In genomic region chr4:141146491-141147033, GRCm38 (mm10) we compare ENCODE assay signal across 10 mouse cellular contexts. TPM values are rescaled to one million over a fixed set of nuclear protein-coding genes. Genes with fewer than 3 reads are reported as not detected.
DNase-seq lines count a peak whose midpoint lies in the region; ATAC-seq and TF ChIP-seq lines count a peak whose summit lies in the region.
"Had no signal": no experiment of that assay in that cellular context is flagged by ENCODE, and none has a peak within 500 bp of the region (broad histone marks: within the 10 kb centered on the region; RNA-seq: fewer than 3 reads in every experiment).

No protein-coding gene starts in this region.

- 94% methylated on average over 6 of the region's 6 CpGs for WGBS in forebrain, embryonic 10.5 days
- WGBS in forebrain, embryonic 14.5 days: 92% methylated on average over 6 of the region's 6 CpGs
- WGBS in kidney, embryonic 16.5 days: 97% methylated on average over 6 of the region's 6 CpGs
- 93% methylated on average over 6 of the region's 6 CpGs for WGBS in limb, embryonic 15.5 days

- DNase-seq in forebrain, embryonic 10.5 days (ENCODE audit: extremely low spot score, low spot score): no peak
- no peak for DNase-seq in forebrain, embryonic 14.5 days (ENCODE audit: low spot score)
- no peak for DNase-seq in kidney, postnatal 4 days
- no peak for DNase-seq in G1E (ENCODE audit: low spot score)
- no peak for DNase-seq in adrenal gland, adult (ENCODE audit: inconsistent age in 2 of 2, low spot score in 1 of 2)
- DNase-seq in adrenal gland, postnatal 25 days: no peak
- DNase-seq: thymus, adult 18-20 months had no signal

- peaks cover 31% of the 10 kb centered on the region for H3K4me1 ChIP-seq in forebrain, embryonic 10.5 days
- peaks cover 15% of the 10 kb centered on the region for H3K4me1 ChIP-seq in forebrain, embryonic 14.5 days (ENCODE audit: control insufficient read depth, insufficient read depth, low read length)
- peaks cover 23% of the 10 kb centered on the region for H3K4me1 ChIP-seq in kidney, embryonic 16.5 days (ENCODE audit: insufficient read depth, low read length)
- H3K4me1 ChIP-seq in G1E (ENCODE audit: insufficient read depth, low read depth, low read length): peaks cover 42% of the 10 kb centered on the region
- H3K4me1 ChIP-seq in limb, embryonic 15.5 days: peaks cover 30% of the 10 kb centered on the region

- 0 out of 2 replicates have a peak, but pooled peaks cover 4% of the 10 kb centered on the region for H3K36me3 ChIP-seq in forebrain, embryonic 10.5 days (replicated peaks)
- no peaks in the 10 kb centered on the region for H3K36me3 ChIP-seq in forebrain, embryonic 14.5 days (ENCODE audit: control insufficient read depth, insufficient read depth, low read length)
- no peaks in the 10 kb centered on the region for H3K36me3 ChIP-seq in kidney, embryonic 16.5 days (ENCODE audit: insufficient read depth, low read length)
- peaks cover 12% of the 10 kb centered on the region for H3K36me3 ChIP-seq in G1E (replicated peaks)
- H3K36me3 ChIP-seq in limb, embryonic 15.5 days: no peaks in the 10 kb centered on the region
- H3K36me3 ChIP-seq: hindbrain, embryonic 15.5 days had no signal

- no peak overlapping the region for H3K4me2 ChIP-seq in forebrain, embryonic 14.5 days (ENCODE audit: low read length)
- peak overlapping the region; percentile 80 for H3K4me2 ChIP-seq in kidney, embryonic 16.5 days (replicated peaks; ENCODE audit: low read depth, low read length)
- H3K4me2 ChIP-seq in limb, embryonic 15.5 days: peak overlapping the region; percentile 80; the same call in 1 of the 2 replicates

- peaks cover 7% of the 10 kb centered on the region; the same call in 1 of the 2 replicates for H3K27me3 ChIP-seq in forebrain, embryonic 10.5 days (ENCODE audit: poor library complexity, severe bottlenecking)
- H3K27me3 ChIP-seq in forebrain, embryonic 14.5 days (replicated peaks; ENCODE audit: control insufficient read depth, insufficient read depth, low read length): no peaks in the 10 kb centered on the region
- no peaks in the 10 kb centered on the region for H3K27me3 ChIP-seq in kidney, embryonic 16.5 days (ENCODE audit: insufficient read depth, low read length)
- H3K27me3 ChIP-seq in G1E (ENCODE audit: insufficient read depth, low read length): no peaks in the 10 kb centered on the region
- no peaks in the 10 kb centered on the region for H3K27me3 ChIP-seq in limb, embryonic 15.5 days
- H3K27me3 ChIP-seq: hindbrain, embryonic 15.5 days had no signal

- H3K9ac ChIP-seq in forebrain, embryonic 14.5 days (ENCODE audit: low read length): no peak overlapping the region
- H3K9ac ChIP-seq in kidney, embryonic 16.5 days (replicated peaks; ENCODE audit: low read length): peak overlapping the region; percentile 96; the same call in 1 of the 2 replicates
- no peak overlapping the region for H3K9ac ChIP-seq in limb, embryonic 15.5 days

- H3K9me3 ChIP-seq in forebrain, embryonic 10.5 days: no peaks in the 10 kb centered on the region
- no peaks in the 10 kb centered on the region for H3K9me3 ChIP-seq in forebrain, embryonic 14.5 days (replicated peaks; ENCODE audit: control insufficient read depth, low read length)
- no peaks in the 10 kb centered on the region for H3K9me3 ChIP-seq in kidney, embryonic 16.5 days (ENCODE audit: low read length)
- no peaks in the 10 kb centered on the region for H3K9me3 ChIP-seq in G1E (replicated peaks)
- H3K9me3 ChIP-seq in limb, embryonic 15.5 days: no peaks in the 10 kb centered on the region
- H3K9me3 ChIP-seq: hindbrain, embryonic 15.5 days had no signal

- no peak for ATAC-seq in forebrain, embryonic 14.5 days
- ATAC-seq in kidney, embryonic 16.5 days (ENCODE audit: low FRiP score, low TSS enrichment): no peak
- no peak for ATAC-seq in G1E (ENCODE audit: extremely low read depth, insufficient number of reproducible peaks, low FRiP score, poor library complexity, severe bottlenecking)
- no peak for ATAC-seq in limb, embryonic 15.5 days (ENCODE audit: insufficient number of reproducible peaks, low FRiP score, low TSS enrichment, low read depth)

- peak; percentile 33; the same call in 1 of the 2 replicates for TF ChIP-seq CTCF in G1E (IDR thresholded peaks at IDR 0.05; ENCODE audit: low read depth, low read length)

- no peak overlapping the region for H3K4me3 ChIP-seq in forebrain, embryonic 10.5 days
- H3K4me3 ChIP-seq in forebrain, embryonic 14.5 days (ENCODE audit: low read depth, low read length): no peak overlapping the region
- no peak overlapping the region; the same call in 1 of the 2 replicates for H3K4me3 ChIP-seq in kidney, embryonic 16.5 days (ENCODE audit: low read length)
- H3K4me3 ChIP-seq in G1E (ENCODE audit: low read depth, low read length): peak overlapping the region; percentile 97; the same call in 1 of the 2 replicates
- peak overlapping the region; percentile 99; the same call in 1 of the 2 replicates for H3K4me3 ChIP-seq in limb, embryonic 15.5 days

- 0 out of 2 replicates have a peak overlapping the region, but pooled peaks have one; percentile 94 for H3K27ac ChIP-seq in forebrain, embryonic 10.5 days
- no peak overlapping the region for H3K27ac ChIP-seq in forebrain, embryonic 14.5 days (ENCODE audit: low read depth, low read length)
- H3K27ac ChIP-seq in kidney, embryonic 16.5 days (ENCODE audit: low read length): no peak overlapping the region; the same call in 1 of the 2 replicates
- H3K27ac ChIP-seq in limb, embryonic 15.5 days: peak overlapping the region; percentile 97; the same call in 1 of the 2 replicates

RNA-seq across cellular contexts. Expression of gene Fbxo42, which starts 1.2 kb away (rescaled TPM):
- polyA plus RNA-seq in forebrain, embryonic 10.5 days (2016; fragmentation: Nextera tagmentation; extraction: Ambion mirVana): 27.0 and 29.6 TPM in 2 replicates
- polyA plus RNA-seq in forebrain, embryonic 14.5 days (2014; fragmentation: Nextera tagmentation; extraction: Ambion mirVana): 22.3 and 29.5 TPM in 2 replicates
- 21.1 and 21.9 TPM in 2 replicates for polyA plus RNA-seq in kidney, embryonic 16.5 days (2015; fragmentation: Nextera tagmentation; extraction: Ambion mirVana)
- total RNA-seq in G1E (2014; fragmentation: Nextera tagmentation) (30.3 and 36.7 TPM in 2 replicates), G1E (2017) (7.6 and 8.3 TPM in 2 replicates)
- polyA plus RNA-seq in G1E (2012): 14.3 and 15.5 TPM in 2 replicates
- 22.5 and 25.4 TPM in 2 replicates for polyA plus RNA-seq in limb, embryonic 15.5 days (2015; fragmentation: Nextera tagmentation; extraction: Ambion mirVana)
- total RNA-seq in adrenal gland, postnatal 25 days (2021): 19.7 and 24.8 TPM in 2 replicates

RNA-seq across cellular contexts. Expression of gene Szrd1, which starts 7.0 kb away (rescaled TPM):
- polyA plus RNA-seq in forebrain, embryonic 10.5 days (2016; fragmentation: Nextera tagmentation; extraction: Ambion mirVana): 38.2 and 45.2 TPM in 2 replicates
- 37.0 and 38.9 TPM in 2 replicates for polyA plus RNA-seq in forebrain, embryonic 14.5 days (2014; fragmentation: Nextera tagmentation; extraction: Ambion mirVana)
- 50.8 and 51.3 TPM in 2 replicates for polyA plus RNA-seq in kidney, embryonic 16.5 days (2015; fragmentation: Nextera tagmentation; extraction: Ambion mirVana)
- total RNA-seq in G1E (2014; fragmentation: Nextera tagmentation) (54.3 and 64.5 TPM in 2 replicates), G1E (2017) (36.7 and 37.2 TPM in 2 replicates)
- polyA plus RNA-seq in G1E (2012): 150 and 161 TPM in 2 replicates
- 46.9 and 51.9 TPM in 2 replicates for polyA plus RNA-seq in limb, embryonic 15.5 days (2015; fragmentation: Nextera tagmentation; extraction: Ambion mirVana)
- total RNA-seq in adrenal gland, postnatal 25 days (2021): 95.3 and 115 TPM in 2 replicates

RNA-seq across cellular contexts. Expression of gene Spata21, which starts 58.4 kb away (rescaled TPM):
- 0.15 and 0.17 TPM in 2 replicates for polyA plus RNA-seq in forebrain, embryonic 10.5 days (2016; fragmentation: Nextera tagmentation; extraction: Ambion mirVana)
- polyA plus RNA-seq in forebrain, embryonic 14.5 days (2014; fragmentation: Nextera tagmentation; extraction: Ambion mirVana): 0.19 TPM in 1 of 2 replicates, not detected in the other
- 0.51 and 0.59 TPM in 2 replicates for polyA plus RNA-seq in kidney, embryonic 16.5 days (2015; fragmentation: Nextera tagmentation; extraction: Ambion mirVana)
- not detected in 2 replicates for total RNA-seq in G1E (2014; fragmentation: Nextera tagmentation)
- not detected in 2 replicates for total RNA-seq in G1E (2017)
- not detected in 2 replicates for polyA plus RNA-seq in G1E (2012)
- polyA plus RNA-seq in limb, embryonic 15.5 days (2015; fragmentation: Nextera tagmentation; extraction: Ambion mirVana): 0.14 and 0.36 TPM in 2 replicates
- not detected in 2 replicates for total RNA-seq in adrenal gland, postnatal 25 days (2021)

Comparison
In these comparisons a context has a peak if more than half of its experiments do, and no peak if none do; other contexts are left out.
1. H3K27ac ChIP-seq: peak in forebrain, embryonic 10.5 days (single experiment) and limb, embryonic 15.5 days (single experiment); none in forebrain, embryonic 14.5 days (single experiment) and kidney, embryonic 16.5 days (single experiment).
2. H3K4me3 ChIP-seq: peak in G1E (single experiment) and limb, embryonic 15.5 days (single experiment); none in forebrain, embryonic 10.5 days (single experiment), forebrain, embryonic 14.5 days (single experiment) and kidney, embryonic 16.5 days (single experiment).